Mouse (Mus musculus) forebrain, postnatal 0 days (tissue): ENCODE measurements around the gene Grtp1. TPM values are rescaled to one million over a fixed set of nuclear protein-coding genes. Genes with fewer than 3 reads are reported as not detected.

Source experiments
- ATAC-seq: fragments of 200-750 bp; cut with Nextera tagmentation; 2 replicates; pipeline ENCODE4 v1.8.0; 2017; ENCODE audit warnings: mild to moderate bottlenecking, moderate library complexity
- DNase-seq: peaks from one replicate; pipeline ENCODE4 v3.0.0-alpha.2; 2015
- H3K27ac ChIP-seq: fragments of 300-500 bp; sonication (generic); 2 replicates; pipeline ENCODE4 v1.5.1; 2014; ENCODE audit warnings: low read depth, mild to moderate bottlenecking, antibody characterized with exemption, low read length, moderate library complexity, mixed read lengths
- H3K27me3 ChIP-seq: fragments of 300-500 bp; sonication (generic); 2 replicates; pipeline ENCODE4 v1.6.1; 2014; ENCODE audit warnings: mild to moderate bottlenecking, low read length, mixed read lengths; ENCODE audit not compliant: insufficient read depth
- H3K36me3 ChIP-seq: fragments of 300-500 bp; sonication (generic); 2 replicates; pipeline ENCODE4 v1.6.1; 2014; ENCODE audit warnings: mild to moderate bottlenecking, moderate library complexity; ENCODE audit not compliant: insufficient read depth
- H3K4me1 ChIP-seq: fragments of 300-500 bp; sonication (generic); 2 replicates; pipeline ENCODE4 v1.6.1; 2014; ENCODE audit warnings: antibody characterized with exemption; ENCODE audit not compliant: insufficient read depth
- H3K4me2 ChIP-seq: fragments of 300-500 bp; sonication (generic); 2 replicates; pipeline ENCODE4 v1.6.1; 2014; ENCODE audit warnings: low read depth, mild to moderate bottlenecking, moderate library complexity
- H3K4me3 ChIP-seq: fragments of 300-500 bp; sonication (generic); 2 replicates; pipeline ENCODE4 v1.5.1; 2014; ENCODE audit warnings: low read depth, low read length, mixed read lengths
- H3K9ac ChIP-seq: fragments of 300-500 bp; sonication (generic); 2 replicates; pipeline ENCODE4 v1.6.1; 2014; ENCODE audit warnings: mild to moderate bottlenecking
- H3K9me3 ChIP-seq: fragments of 300-500 bp; sonication (generic); 2 replicates; pipeline ENCODE4 v1.6.1; 2016; ENCODE audit warnings: low read length
- CTCF ChIP-seq: sonication (generic); IDR thresholded peaks from 2 replicates; pipeline ENCODE4 v1.5.1; 2016; ENCODE audit warnings: antibody characterized with exemption, control low read depth, low read depth
- WGBS: fragments of 180-500 bp; shearing (Covaris S2); extraction: QIAGEN DNeasy Blood & Tissue Kit; methylation state at CpG from one replicate; pipeline ENCODE4 v1.1.7; 2014; 5-methylcytosine and 5-hydroxymethylcytosine counted together
- polyA plus RNA-seq: library from polyadenylated mRNA; unstranded; fragments of >200 nt; fragmentation: Nextera tagmentation; extraction: Ambion mirVana; gene quantifications from 2 replicates; pipeline ENCODE4 v1.2.1, GENCODE M21; 2015
- total RNA-seq: library from RNA; depleted of rRNA; stranded (reverse); fragments of >200 nt; gene quantifications from 2 replicates; pipeline ENCODE4 v1.2.3, GENCODE M21; 2014; rRNA removed

The Grtp1 gene
- 10.8 and 13.2 TPM in 2 replicates for total RNA-seq
- 17.2 and 22.7 TPM in 2 replicates for polyA plus RNA-seq

DNA sequence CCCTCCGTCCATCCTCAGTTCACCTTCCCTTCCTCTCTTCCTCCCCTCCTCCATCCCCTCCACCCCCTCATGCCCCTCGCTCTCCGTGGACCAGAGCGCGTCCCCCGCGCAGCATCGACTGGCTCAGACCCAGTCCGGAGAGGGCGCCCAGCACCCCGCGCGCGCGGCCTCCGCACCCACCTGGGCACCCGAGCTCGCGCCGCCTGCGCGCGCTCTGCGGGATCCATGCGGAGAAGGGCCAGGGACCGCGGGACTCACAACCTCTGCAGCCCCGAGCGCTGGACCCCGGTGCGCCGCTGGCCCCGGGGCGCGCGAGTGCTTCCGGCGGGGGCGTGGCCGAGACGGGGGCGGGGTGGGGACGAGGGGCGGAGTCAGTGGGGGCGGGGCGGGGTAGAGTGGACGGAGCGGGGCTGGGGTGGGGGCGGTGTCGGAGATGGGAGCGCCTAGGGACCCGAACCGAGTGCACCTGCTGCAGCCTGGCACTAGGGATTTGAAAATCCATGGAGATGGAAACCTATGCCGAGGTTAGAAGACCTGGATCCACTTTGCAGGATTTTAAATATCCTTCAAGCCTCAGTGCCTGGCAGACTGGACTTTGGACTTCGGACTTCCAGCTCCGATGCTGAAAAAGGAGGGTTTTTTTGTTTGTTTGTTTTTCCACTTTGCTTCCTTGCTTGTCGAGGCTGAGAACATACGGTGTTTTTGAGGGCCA, at the start of gene Grtp1:
Gene Grtp1, minus strand, starts transcription at position 320 of the 712 bp plus-strand sequence.
- H3K27me3 ChIP-seq, result peaks cover 14% of the 10 kb centered on the region; the same call in 1 of the 2 replicates
- TF ChIP-seq CTCF, result no peak
- DNase-seq, result peak; percentile 53
- H3K4me1 ChIP-seq, result no peaks in the 10 kb centered on the region
- H3K9ac ChIP-seq, result peak within 1 kb of the TSS; percentile 66
- no peaks in the 10 kb centered on the region for H3K36me3 ChIP-seq
- ATAC-seq, result peak; percentile 69
- 4% methylated on average over 56 of the region's 58 CpGs for WGBS
- H3K9me3 ChIP-seq, result no peaks in the 10 kb centered on the region
- peak within 1 kb of the TSS; percentile 91 for H3K4me2 ChIP-seq
- H3K27ac ChIP-seq, result no peak within 1 kb of the TSS
- peak within 1 kb of the TSS; percentile 83 for H3K4me3 ChIP-seq

DNA sequence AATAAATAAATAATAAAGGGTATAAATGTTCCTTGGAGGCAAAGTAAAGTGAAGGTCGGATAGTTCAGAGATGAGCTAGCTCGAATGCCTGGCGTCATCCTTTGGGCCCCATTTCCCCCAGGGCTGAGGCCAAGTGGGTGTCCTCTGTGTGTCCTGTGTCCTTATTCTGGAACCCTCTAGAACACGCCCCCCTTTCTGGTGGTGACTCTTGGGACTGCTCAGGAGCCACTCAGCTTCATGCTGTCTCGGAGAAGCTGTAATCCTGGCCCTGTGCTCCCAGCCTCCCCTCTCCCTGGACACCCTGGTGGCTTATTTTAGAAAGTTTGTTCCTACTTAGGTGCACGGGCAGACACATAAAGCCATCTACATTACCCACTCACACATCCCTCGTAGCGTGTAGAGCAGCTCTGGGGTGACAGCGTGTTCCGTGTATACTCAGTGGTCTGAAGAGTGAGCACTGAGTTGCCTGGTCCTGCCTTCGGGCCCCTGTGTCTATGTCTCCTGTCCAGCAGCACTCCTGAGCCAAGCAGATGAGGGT, 44.0 kb upstream of the Grtp1 start:
- no peak for ATAC-seq
- Histone ChIP-seq H3K36me3 (no peaks in the 10 kb centered on the region), H3K9ac (no peak overlapping the region), H3K9me3 (no peaks in the 10 kb centered on the region), H3K4me3 (no peak overlapping the region), H3K27me3 (no peaks in the 10 kb centered on the region), H3K4me2 (no peak overlapping the region), H3K27ac (no peak overlapping the region), H3K4me1 (no peaks in the 10 kb centered on the region)
- no peak for TF ChIP-seq CTCF
- DNase-seq, result no peak
- WGBS, result 89% methylated on average over 11 of the region's 11 CpGs

DNA sequence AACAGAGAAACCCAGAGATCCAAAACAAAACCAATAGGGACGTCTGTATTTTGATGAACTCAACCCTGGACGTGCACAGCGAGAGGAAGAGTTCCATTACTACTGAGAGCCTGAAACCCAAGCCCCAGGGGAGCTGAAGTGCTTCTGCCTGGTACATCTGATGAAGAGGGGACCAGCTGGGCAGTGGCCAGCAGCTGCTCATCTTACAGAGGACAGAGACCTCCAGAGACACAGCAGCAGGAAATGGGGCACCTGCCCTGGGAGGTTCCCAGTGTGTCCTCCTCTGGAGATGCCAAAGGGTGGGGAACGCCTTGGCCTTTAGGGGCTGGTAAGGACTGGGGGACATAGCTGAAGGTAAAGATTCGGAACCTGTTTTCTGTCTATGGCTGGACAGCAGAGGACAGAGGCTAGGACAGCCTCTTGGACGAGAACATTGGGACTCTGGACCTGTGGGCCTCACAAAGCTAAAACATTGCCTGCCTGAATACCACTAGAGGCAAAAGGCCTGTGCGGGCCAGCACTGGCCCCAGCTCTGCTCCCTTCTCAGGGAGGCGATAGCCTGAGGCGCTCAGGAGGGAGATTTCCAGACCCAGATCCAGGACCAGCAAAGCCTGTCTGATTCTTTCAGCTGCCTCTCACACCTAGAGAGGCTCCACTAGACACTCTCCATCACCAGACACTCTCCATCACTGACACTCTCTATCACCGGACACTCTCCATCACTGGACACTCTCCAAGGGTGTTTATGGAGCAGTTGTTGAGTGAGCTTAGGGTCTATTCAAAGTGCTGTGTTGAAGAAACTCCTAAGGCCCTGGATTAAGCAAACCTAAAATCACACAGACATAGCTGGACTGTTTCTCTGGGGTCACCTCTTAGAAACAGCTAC, 42.8 kb upstream of the Grtp1 start:
- ATAC-seq (no peak), DNase-seq (no peak)
- no peak for TF ChIP-seq CTCF
- Histone ChIP-seq H3K4me2 (no peak overlapping the region), H3K4me1 (no peaks in the 10 kb centered on the region), H3K27me3 (no peaks in the 10 kb centered on the region), H3K4me3 (no peak overlapping the region), H3K9ac (no peak overlapping the region), H3K9me3 (no peaks in the 10 kb centered on the region), H3K36me3 (no peaks in the 10 kb centered on the region), H3K27ac (no peak overlapping the region)
- 82% methylated on average over 10 of the region's 10 CpGs for WGBS

- ATAC-seq, result no peak
- 77% methylated on average over 7 of the region's 7 CpGs for WGBS
These were observed 40.3 kb upstream of the Grtp1 start for GRCm38 (mm10) chr8:13240691-13241090.

GRCm38 (mm10) chr8:13240055-13240454, 39.6 kb upstream of the Grtp1 start:
- Histone ChIP-seq H3K27me3 (no peaks in the 10 kb centered on the region), H3K27ac (no peak overlapping the region), H3K9ac (no peak overlapping the region), H3K4me2 (no peak overlapping the region), H3K36me3 (no peaks in the 10 kb centered on the region), H3K4me1 (no peaks in the 10 kb centered on the region), H3K9me3 (no peaks in the 10 kb centered on the region), H3K4me3 (no peak overlapping the region)
- no peak for TF ChIP-seq CTCF
- 93% methylated on average over 9 of the region's 9 CpGs for WGBS
- ATAC-seq (no peak), DNase-seq (no peak)

More at GRCm38 (mm10) chr8:13240691-13241090, 40.3 kb upstream of the Grtp1 start:
- Histone ChIP-seq H3K27me3 (no peaks in the 10 kb centered on the region), H3K4me2 (no peak overlapping the region), H3K9ac (no peak overlapping the region), H3K4me1 (no peaks in the 10 kb centered on the region), H3K36me3 (no peaks in the 10 kb centered on the region), H3K4me3 (no peak overlapping the region), H3K9me3 (no peaks in the 10 kb centered on the region), H3K27ac (no peak overlapping the region)
- no peak for DNase-seq
- TF ChIP-seq CTCF, result no peak

DNA sequence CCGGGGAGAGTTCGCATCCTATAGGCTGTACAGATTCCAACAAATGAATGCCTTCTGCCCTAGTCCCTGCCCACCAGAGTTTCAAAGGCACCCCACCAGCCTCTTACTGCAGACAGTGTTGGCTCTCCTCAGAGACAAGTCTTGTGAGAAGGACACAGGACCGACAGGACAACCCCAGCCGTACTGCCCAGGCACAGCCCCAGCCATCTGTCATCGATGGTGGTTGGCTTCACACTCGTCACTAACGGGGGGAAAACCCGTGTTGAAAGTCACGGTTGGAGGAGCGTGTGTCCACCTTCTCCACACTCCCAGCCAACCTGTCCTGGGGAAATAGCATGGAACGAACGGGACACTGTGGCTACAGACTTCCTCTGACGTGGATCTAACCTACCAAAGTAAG, 34.4 kb upstream of the Grtp1 start:
- Histone ChIP-seq H3K4me3 (no peak overlapping the region), H3K4me1 (no peaks in the 10 kb centered on the region), H3K27me3 (no peaks in the 10 kb centered on the region), H3K4me2 (no peak overlapping the region), H3K36me3 (no peaks in the 10 kb centered on the region), H3K9ac (no peak overlapping the region), H3K27ac (no peak overlapping the region), H3K9me3 (no peaks in the 10 kb centered on the region)
- 91% methylated on average over 13 of the region's 13 CpGs for WGBS
- ATAC-seq (no peak), DNase-seq (no peak)
- TF ChIP-seq CTCF, result no peak
